Mouse (Mus musculus): ENCODE measurements at regions not wholly inside any gene's neighbourhood (a gene's known extent, or its start where the extent isn't known, plus 50 kb on each side); places are given as distances from the start of the nearest gene placed in this dataset.

- DNase-seq: no peak
These were observed 109.2 kb upstream of the Fbxo11 start for GRCm38 (mm10) chr17:88174242-88174679.

- DNase-seq: no peak
These were observed 111.0 kb upstream of the Fbxo11 start for GRCm38 (mm10) chr17:88175951-88176623.

GRCm38 (mm10) chr17:88190735-88191134, 125.6 kb upstream of the Fbxo11 start:
- DNase-seq: no peak

GRCm38 (mm10) chr17:88191444-88191843, 126.4 kb upstream of the Fbxo11 start:
- no peak for DNase-seq

- no peak for DNase-seq
These were observed 127.1 kb upstream of the Fbxo11 start for GRCm38 (mm10) chr17:88191930-88192807.

- no peak for DNase-seq
These were observed 129.6 kb upstream of the Fbxo11 start for GRCm38 (mm10) chr17:88194693-88195092.

- peak; percentile 85 for DNase-seq
These were observed 130.2 kb upstream of the Fbxo11 start for GRCm38 (mm10) chr17:88195303-88195702.

GRCm38 (mm10) chr17:88195893-88196292, 130.8 kb upstream of the Fbxo11 start:
- no peak for DNase-seq

- DNase-seq: no peak
These were observed 131.2 kb upstream of the Fbxo11 start for GRCm38 (mm10) chr17:88196322-88196721.

GRCm38 (mm10) chr17:88197381-88197780, 132.3 kb upstream of the Fbxo11 start:
- no peak for DNase-seq

- no peak for DNase-seq
These were observed 136.3 kb upstream of the Fbxo11 start for GRCm38 (mm10) chr17:88201249-88201970.

- no peak for DNase-seq
These were observed 137.1 kb upstream of the Fbxo11 start for GRCm38 (mm10) chr17:88202214-88202613.

- no peak for DNase-seq
These were observed 144.5 kb upstream of the Fbxo11 start for GRCm38 (mm10) chr17:88209565-88209964.

- DNase-seq: peak; percentile 44
These were observed 147.0 kb upstream of the Fbxo11 start for GRCm38 (mm10) chr17:88212121-88212520.

- peak; percentile 49 for DNase-seq
These were observed 149.7 kb upstream of the Fbxo11 start for GRCm38 (mm10) chr17:88214746-88215145.

- DNase-seq: no peak
These were observed 157.4 kb upstream of the Fbxo11 start for GRCm38 (mm10) chr17:88222379-88222955.

GRCm38 (mm10) chr17:88240476-88240875, 175.4 kb upstream of the Fbxo11 start:
- no peak for DNase-seq

- DNase-seq: no peak
These were observed 183.5 kb upstream of the Fbxo11 start for GRCm38 (mm10) chr17:88248625-88249024.

- DNase-seq: peak; percentile 49
These were observed 186.9 kb upstream of the Fbxo11 start for GRCm38 (mm10) chr17:88251949-88252521.

- DNase-seq: peak; percentile 61
These were observed 184.5 kb upstream of the Foxn2 start for GRCm38 (mm10) chr17:88255744-88256598.
